Mouse (Mus musculus) right cerebral cortex, postnatal 36 days (tissue): ENCODE measurements around the gene Myo10.

Experiments used
- DNase-seq, 2 experiments: peaks; one replicate each; pipeline ENCODE4 v3.0.0; 2022; ENCODE audit warnings: low spot score in 2 of 2, mixed read lengths in 1 of 2

The Myo10 gene

DNA sequence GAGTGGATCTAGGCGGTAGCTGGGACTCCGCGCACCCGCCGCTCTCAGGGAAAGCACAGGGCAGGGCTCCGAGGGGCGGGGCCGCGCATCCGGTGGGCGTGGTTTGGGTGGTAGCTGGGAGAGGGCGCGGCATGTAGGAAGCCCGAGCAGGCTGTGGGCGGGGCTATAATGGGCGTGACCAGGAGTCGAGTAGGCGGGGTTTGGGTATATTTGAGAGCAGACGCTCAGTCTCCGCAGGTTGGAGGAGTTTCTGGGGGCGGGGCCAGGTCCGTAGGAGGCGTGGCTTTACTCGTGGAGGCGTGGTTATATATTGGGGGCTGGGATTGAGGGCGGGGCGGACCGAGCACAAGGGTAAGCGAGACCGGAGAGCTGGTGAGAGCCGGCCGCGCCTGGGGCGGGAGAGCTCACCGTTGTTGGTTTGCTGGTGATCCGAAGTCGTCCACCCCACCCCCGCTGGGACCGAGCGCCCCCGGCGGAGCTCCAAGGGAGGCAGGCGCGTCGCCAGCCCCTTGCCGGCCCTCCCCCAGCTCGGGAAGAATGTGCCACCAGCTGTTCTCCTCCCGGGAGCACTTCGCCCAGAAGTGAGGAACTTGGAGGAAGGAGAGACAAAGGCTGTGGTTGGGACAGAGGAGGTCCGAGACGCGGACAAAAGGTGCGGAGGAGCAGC, at the start of gene Myo10:
Gene Myo10, plus strand, starts transcription at position 326 of the 667 bp plus-strand sequence.
- peak; percentile 88 to 89 for DNase-seq

DNA sequence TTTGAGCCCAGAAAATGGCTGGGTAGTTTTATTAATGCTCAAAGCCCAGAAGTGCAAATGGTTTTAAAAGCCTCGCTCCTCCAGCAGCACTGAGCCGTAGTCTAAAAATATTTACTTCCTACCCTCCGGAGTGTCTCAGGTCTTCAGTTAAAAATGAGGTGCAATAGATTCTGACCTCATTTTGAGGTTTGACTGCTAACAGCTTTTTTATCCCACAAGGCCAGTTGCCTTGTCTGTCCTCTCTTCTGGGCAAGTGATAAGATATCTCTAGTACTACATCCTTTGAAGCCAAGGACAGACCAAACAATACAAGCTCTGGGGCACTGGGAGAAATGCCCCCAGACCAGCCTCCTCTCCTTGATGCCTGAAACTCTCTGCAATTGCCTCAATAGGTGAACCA, 49.2 kb upstream of the Myo10 start:
- no peak for DNase-seq

DNA sequence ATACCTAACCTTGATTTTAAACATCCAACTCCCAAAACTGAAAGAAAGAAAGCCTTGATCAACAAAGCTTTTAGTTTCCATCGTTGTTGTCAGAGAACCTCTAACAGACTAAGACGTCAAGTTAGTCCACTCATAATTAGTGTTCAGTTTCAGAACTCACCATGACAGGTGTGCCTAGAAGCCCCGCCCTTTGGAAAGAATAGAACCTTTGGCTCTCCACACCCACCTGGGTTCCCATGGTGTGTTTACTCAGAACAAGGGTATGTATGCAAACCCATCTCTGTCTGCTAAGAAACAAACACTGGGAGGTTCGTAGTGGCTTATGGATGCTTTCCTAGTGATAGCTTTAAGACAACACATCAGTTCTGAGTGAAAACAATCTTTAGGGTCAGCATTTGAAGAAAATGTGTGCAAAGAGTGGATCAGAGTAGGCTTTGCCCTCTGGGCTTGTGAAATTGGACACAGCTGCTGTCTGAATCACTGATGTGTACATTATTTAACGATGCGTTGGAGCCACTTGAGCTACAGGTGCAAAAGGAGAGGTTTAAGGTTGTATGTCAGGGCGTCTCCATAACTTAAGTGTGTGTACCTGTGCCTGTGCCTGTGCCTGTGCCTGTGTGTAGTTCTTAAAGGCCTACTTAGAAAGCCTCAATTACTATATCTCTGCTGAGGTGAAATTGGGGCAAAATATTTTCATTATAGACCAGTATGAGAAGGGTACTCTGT, 48.3 kb upstream of the Myo10 start:
- no peak for DNase-seq

DNA sequence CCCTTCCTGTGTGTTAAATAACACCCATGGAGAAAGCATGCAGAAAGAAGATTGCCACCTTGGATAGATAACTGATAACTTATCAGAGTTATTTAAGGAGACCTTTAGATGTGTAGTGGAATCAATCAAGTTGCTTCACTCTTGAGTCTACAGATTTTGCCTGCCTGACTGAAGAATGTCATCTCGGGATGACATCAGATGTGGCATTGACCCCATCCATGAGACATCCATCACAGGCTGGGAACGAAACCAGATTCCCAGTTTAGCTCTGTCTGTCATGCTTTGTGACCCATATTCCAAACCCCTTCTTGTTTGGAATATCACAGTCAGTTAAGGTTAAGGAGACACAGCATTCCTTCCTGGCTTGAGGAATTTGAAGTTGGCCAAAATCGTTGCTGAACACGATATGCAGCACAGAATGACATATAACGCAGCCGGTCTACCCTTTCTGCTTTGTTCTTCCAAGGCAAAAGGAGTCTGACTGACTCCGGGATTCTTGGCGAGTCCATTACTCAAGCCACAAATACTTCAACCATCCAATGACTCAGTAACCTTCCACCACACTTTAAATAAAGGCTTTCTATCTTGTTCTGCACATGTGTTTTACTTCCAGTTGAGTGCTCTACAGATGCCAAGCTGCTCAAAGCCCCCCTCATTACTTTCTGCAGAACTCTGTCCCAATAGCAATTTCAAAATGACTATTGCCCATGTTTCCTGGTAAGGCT, 44.8 kb upstream of the Myo10 start:
- DNase-seq: no peak

DNA sequence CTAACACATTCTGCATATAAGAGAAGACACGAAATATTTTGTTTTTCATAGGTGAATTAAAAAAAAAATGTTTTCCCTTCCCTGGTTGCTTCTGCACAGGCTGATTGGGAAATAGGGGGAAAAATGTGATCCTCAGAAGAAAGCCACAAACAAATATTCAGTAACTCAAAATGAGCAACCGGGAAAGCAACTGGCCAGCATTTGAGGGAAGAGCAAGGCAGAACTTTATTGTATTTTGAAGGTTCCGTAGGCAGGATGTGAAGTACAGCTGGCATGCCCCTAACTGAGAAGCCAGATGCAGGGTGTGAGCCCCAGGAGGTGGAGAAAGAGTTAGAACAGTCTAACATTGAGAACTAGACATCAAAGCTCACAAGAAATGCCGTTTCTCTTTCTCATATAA, 44.0 kb upstream of the Myo10 start:
- DNase-seq: no peak

DNA sequence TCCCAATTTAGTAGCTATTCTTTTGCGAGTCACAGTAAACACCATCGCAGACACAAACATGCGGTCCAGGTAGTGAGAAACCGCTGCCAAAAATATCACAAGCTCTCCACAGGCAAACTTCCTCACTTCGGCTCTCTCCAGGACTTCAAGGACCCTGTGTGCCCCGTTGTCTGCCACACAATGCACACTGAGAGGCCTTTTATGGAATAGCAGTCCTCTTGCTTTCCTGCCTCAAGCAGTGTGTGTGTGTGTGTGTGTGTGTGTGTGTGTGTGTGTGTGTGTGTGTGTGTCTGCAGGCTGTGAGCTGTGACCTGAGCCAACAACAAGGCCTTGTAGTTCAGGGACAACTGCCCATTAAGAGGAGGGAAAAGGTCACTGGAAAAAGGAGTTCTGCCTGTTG, 41.6 kb upstream of the Myo10 start:
- DNase-seq: peak in 1 of 2 experiments; percentile 4

DNA sequence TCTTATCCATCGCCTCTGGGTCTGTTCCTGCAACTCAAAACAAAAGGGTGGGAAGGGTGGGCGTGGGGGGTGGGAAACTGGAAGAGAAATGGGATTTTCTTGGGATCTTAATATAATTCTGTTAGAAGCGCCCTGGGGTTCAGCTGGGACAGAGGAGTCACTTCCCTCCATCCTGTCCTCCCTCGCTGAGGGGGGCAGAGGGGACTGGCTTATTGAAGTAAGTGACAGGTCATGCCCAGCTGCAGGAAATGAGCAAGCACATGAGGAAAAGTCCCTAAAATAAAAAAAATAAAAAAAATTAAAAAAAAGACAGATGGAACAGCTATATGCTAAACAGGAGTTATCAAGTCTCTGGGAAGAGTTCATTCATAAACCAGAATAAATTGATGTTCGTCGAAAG, 40.3 kb upstream of the Myo10 start:
- no peak for DNase-seq

DNA sequence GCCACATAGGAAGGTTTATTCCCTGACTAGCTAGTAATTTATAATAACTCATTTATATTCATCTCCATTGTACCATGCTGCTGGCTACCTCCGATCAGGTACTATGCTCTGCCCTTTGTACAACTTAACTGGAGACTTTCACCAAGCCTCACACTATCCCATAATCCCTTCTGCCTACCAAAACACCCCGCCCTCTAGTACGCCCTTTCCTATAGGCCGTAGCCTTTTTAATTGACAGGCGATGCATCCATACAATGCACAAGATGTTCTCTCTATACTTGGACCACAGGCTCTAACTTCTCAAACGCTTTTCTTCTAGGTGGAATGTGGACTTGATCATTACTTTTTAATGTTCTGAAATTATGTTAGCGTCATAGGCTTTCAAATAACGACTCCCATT, 39.0 kb upstream of the Myo10 start:
- DNase-seq: no peak

DNA sequence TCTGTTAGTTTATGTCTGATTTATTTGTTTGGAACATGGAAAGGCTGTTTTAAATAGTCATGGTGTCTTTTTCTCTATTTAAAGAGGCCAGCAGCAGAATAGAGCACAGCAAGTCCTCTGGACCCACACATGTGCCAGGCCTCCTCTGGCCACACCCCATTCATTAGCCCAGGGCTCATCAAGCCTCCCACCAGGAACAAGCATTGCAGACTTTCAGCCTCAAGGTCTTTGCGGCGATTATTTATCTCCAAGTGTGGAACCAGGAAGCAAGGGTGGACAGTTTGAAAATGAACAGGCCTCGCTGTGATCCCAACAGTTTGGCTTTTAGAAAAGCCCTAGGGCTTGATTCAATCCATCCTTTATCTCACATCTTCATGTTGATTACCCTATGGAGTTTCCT, 35.5 kb upstream of the Myo10 start:
- no peak for DNase-seq

DNA sequence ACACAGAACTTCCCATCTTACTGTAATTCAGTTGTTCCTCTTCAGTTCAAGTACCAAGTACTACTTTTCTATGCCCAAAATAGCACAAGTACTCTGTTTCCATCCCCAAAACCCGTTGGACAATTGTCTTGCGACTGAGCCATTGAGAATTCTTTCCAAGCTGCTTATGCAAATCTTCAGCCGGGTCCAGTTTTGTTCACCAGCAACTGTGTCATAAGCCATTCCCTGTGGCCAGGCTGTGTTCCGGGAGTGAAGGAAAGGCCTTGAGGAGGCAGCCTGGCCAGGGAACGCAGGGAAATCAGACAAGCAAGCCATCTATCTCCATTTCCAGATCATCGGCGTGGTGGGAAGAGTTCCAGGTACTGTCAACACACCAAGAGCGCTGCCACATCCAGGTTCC, 34.4 kb upstream of the Myo10 start:
- DNase-seq: no peak

DNA sequence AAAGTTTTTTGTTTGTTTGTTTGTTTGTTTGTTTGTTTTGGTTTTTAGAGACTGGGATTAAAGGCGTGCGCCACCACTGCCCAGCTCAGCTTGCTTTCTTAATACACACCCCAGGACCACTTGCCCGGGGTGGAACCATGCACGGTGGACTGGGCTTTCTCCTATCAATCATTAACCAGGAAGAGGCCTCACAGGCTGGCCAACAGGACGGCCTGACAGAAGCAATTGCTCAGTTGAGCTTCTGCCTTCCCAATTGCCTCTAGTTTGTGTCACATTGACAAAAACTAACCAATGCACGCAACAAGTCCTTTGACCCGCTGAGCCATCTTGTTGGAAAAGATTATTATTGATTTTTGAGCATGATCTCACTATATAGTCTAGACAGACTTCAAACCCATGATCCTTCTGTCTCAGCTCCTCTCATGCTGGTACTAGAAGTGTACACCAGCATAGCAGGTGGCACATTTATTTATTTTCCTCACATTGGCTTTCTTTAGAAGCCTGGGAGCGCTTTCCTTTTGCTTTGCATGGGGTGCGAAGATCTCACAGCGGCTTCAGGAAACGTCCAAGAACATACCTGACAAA, 32.9 kb upstream of the Myo10 start:
- DNase-seq: no peak

DNA sequence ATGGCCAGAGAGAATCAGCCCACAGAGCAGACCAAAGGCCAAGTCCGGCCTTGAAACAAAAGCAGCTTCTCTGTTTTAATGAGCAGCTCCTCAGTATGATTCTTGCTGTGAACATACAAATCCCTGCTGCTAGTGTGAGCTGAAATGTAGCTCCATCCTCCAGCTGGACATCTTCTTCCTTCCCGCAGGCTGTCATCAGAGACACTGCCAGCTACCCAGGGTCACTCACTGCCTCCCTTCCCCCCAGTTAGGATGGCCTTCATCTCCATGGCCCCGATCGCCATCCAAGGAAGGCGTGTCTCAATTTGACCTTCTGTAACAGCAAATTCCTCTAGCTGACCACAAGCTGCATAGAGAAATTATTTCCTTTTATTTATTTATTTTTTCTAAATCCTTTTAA, 32.4 kb upstream of the Myo10 start:
- DNase-seq: no peak

DNA sequence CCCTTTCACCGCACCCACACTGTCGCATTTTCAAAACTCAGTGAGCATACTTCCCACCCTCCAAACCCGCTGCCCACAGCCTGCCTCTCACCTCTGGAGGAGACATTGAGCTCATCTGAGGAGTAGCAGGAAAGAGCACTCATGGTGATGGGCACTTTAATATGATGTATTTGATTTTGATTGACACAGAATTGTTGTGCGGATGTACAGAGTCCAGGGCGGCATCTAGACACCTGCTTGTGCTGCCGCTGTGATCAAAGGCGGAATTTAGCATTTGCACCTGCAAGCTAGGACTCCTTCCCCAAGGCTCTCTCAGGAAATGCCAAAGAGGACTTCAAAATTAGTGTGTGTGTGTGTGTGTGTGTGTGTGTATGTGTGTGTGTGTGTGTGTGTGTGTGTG, 31.4 kb upstream of the Myo10 start:
- no peak for DNase-seq

DNA sequence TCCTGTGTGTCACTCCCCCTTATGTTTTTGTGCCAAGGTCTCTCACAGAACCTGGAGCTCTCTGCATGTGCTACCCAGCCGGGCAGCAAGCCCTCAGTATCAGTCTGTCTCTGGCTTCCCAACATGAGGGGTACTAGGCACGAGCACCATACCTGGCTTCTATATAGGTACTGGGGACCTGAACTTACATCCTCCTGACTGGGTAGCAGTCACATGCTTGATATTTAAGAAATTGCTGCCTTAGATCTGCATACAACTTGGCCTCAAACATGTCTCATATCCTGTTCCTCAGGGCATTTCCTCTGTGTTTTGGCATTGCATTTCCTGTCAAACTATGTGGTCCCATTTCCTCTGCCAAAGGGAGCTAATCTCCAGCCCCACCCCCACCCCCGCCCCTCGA, 30.4 kb upstream of the Myo10 start:
- DNase-seq: no peak

DNA sequence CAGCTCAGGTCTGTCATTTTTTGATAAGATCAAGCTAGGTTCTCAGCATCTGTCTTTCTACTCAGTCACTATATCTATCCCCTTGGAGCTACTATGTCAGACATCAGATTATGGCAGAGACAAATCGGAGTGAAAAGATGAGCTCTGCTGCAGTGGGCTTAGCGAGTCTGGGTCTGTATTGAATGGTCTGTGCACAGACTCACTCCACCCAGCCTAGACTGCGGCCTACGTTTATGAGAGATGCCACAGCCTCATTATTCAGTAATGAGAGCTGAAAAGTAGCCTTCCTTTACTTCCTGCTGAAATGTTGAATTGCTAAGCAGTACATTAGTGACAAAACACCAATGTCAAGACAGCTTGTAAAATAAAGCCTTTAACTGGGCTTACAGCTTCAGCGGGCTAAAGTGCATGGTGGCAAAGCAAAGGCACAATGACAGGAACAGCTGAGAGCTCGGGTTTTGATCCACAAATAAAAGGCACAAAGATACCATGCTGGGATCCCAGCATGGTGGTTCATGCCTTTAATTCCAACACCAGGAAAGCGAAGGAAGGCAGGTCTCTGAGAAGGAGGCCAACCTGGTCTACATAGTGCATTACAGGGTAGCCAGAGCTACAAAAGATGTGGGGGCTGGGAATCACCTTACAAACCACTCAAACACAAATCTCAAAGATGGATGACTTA, 28.7 kb upstream of the Myo10 start:
- DNase-seq: no peak

DNA sequence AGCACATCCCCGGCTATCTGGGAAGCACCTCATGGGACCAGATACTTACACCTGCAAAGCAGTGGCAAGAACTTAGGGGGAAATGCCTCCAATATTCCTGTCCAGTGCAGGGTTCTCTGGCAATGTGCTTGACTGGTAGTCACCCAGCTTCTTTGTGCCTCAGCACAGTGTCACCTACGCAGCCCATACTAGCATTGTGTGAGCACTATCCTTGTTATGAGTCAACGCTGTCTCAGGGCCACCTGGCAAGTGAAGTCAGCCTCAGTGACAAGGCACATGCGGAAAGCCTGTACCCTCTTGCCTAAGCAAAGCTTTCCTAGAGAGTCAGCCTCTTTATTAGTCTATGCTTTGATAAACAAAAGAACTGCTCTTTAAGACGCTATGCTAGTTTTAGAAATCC, 24.0 kb upstream of the Myo10 start:
- DNase-seq: no peak

DNA sequence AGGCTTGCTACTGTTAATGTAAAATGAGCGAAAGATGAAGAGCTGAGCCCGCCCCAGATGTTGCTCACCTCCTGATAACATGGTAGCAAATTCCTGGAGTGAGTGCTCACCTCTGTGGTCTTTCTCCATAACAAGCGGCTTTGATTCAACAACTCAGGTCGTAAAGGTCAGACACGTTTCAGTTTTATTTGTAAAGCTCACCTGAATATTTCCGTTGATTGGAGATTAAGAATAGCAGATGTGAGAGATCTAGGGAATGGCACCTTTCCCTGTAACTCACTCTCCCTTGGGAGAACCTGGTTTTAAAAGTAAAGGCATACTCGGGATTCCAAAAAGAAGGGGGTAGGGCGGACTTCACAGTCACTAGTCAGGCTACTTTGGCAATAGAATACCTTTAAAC, 20.0 kb upstream of the Myo10 start:
- no peak for DNase-seq

DNA sequence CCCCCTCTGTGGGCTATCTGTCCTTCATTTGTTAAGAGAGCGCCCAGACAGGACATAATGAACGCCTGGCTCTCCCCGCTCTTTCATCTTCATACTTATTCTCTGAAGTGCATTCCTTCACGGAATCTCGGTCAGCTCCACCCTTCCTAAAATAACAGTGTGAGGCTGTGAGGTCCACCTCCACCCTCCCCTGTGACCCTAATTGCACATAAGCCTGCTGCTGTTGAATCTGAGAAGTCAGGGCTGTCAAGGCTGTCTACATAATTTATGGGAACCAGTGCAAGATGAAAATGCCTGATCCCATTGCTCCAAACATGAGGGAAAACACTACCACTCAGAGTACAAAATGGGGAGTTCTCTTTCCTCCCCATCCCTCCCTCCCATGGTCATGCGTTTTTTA, 19.0 kb upstream of the Myo10 start:
- DNase-seq: no peak

DNA sequence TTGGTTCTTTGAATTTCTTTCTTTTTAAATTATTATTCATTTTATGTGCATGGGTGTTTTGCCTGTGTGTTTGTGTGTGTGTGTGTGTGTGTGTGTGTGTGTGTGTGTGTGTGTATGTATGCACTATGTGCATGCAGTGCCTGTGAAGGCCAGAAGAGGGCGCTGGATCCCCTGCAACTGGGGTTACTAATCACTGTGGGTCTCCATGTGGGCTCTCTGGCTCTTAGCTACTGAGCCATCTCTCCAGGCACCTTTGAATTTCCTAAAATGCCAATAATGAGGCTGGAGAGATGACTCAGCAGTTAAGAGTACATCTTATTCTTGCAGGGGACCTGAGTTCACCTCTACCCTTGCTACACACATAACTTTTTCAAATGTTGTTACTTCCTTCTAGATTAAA, 18.1 kb upstream of the Myo10 start:
- no peak for DNase-seq

DNA sequence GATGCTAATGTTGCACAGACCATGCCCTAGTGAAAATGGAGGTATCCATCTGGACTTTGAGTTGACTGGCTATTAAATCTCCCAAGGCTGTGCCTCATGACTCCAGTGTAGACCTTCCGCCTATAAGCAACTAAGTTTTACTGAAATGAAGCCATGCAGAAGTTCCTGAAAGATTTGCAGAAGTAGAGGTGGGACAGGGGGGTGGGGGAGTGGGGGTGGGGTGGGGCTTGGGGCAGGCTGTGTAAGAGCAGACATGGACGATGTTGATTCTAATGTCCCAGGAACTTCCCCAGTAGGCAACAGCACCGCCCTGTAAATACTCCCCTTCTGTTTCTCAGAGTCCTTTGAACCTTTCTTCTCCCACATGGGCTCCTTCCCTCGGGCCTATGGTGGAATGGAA, 16.9 kb upstream of the Myo10 start:
- no peak for DNase-seq

DNA sequence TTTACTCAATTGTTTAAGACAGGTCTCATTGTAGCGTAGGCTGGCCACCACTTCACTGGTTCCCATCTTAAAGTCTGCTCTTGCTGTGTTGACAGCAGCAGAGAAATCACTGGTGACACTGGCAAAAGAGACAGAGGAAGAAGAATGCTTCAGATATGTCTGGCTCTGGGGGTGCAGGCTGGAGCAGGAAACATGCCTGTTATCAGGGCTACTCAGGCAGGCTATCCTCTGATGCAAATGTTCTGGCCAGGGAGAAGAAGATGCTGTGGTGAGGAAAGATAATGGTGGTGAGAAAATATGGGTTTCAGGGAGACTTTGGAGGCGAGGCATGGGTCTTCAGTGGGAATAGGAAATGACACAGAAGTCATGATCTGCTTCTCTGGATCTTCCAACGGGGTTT, 13.6 kb upstream of the Myo10 start:
- DNase-seq: no peak

DNA sequence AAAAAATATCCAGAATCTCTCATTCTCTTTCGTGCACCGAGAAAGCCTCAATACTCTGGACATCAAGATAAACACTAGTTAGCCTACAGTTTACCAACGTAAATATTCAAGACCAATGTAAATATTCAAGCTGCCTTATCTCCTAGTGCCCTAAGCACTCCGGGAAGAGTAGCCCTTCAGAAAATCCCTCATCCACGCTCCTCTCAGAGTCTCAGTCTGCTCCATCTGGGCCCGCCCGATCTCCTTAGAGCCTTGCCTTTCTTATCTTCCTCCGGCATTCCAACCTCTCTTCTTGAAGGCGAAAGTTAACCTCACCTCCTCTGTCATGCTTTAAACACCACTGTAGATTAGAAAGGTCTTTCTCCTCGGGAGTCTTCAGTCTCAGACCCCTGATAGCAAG, 13.1 kb upstream of the Myo10 start:
- no peak for DNase-seq
